Mouse (Mus musculus) ovary, postnatal 14 days (tissue): ENCODE results near the gene Tubb3.
A peak's percentile ranks its signal among the peaks of the same experiment; 100 is the strongest.
"Not testable (repeated sequence)": the region's sequence is repeated elsewhere in the genome, so short reads cannot be mapped to it uniquely, and the experiment has no call there.

Source experiments
- DNase-seq: peaks from one replicate; pipeline ENCODE4 v3.0.0; 2022; ENCODE audit warnings: low spot score

Tubb3 gene

GRCm38 (mm10) chr8:123431616-123432365, 20.6 kb downstream of the Tubb3 start:
- no peak for DNase-seq

DNA sequence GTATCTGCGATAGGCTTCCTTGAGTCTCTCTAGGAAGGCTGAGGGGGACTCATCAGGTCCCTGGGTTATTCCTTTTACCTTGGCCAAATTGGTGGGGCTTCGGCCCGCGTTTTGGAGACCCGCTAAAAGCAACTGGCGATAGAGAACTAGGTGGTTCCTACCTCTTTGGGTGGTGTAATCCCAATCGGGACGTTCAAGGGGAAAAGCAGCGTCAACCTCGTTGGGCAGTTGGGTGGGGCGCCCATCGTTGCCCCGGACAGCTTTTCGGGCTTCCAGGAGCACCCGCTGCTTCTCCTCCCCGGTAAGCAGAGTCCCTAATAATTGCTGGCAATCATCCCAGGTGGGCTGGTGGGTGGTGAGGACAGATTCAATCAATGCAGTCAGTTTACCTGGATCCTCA, 21.2 kb downstream of the Tubb3 start:
- DNase-seq = no peak

GRCm38 (mm10) chr8:123433241-123433974, 22.2 kb downstream of the Tubb3 start:
- not testable (repeated sequence) for DNase-seq

- DNase-seq = no peak
These were observed 30.6 kb downstream of the Tubb3 start for GRCm38 (mm10) chr8:123441788-123442187.

GRCm38 (mm10) chr8:123442351-123442750, 31.1 kb downstream of the Tubb3 start:
- no peak for DNase-seq

GRCm38 (mm10) chr8:123442871-123443575, 31.8 kb downstream of the Tubb3 start:
- peak; percentile 98 for DNase-seq

DNA sequence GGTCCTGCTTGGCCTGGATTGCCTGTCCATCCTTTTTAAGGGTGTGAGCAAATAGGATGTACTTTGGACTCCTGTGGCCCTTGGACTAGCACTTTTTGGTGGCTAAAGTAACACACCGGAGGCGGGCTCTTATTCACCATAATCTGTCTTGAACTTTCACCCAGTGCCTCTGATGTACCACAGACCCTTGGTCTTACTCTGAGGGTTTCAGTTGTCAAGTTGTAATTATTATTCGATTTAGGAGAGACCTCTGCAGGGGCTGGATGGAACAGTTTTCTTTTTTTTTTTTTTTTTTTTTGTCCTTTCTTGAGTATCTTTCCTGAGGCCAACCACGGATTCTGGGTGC, 32.3 kb downstream of the Tubb3 start:
- no peak for DNase-seq

GRCm38 (mm10) chr8:123444131-123444530, 32.9 kb downstream of the Tubb3 start:
- DNase-seq = no peak

DNA sequence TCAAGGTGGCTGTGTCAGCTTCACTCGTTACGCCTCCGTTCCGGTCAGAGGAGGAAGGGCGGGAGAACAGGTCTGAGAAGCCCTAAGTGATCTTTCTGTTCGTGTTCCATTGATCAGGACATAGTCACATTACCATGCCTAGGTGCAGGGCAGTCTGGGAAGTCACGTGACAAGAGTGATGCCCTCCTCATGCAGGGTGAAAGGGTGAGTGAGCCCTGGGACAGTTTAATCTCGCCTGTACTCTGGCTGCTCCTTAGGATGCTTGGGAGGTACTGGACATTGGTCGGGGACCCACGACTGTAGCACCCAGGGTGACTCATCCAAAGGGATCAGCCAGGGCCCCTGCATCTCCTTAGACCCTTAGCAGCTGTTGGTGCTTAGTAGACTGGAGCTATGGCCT, 34.8 kb downstream of the Tubb3 start:
- DNase-seq = no peak

- DNase-seq = no peak
These were observed 35.6 kb downstream of the Tubb3 start for GRCm38 (mm10) chr8:123446799-123447198.

GRCm38 (mm10) chr8:123450783-123451182, 39.6 kb downstream of the Tubb3 start:
- no peak for DNase-seq

DNA sequence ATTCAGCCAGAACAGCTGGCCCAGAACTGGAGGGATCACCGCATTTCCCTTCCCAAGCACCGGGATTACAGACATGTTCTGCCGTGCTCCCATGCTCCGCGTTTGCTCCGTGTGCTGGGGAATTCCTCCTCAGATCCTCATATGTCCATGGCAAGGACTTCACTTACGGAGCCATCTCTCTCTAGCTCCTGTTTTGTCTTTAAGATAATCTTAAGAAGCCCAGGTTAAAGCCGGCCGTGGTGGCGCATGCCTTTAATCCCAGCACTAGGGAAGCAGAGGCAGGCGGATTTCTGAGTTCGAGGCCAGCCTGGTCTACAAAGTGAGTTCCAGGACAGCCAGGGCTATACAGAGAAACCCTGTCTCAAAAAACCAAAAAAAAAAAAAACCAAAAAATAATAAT, 40.5 kb downstream of the Tubb3 start:
- not testable (repeated sequence) for DNase-seq

DNA sequence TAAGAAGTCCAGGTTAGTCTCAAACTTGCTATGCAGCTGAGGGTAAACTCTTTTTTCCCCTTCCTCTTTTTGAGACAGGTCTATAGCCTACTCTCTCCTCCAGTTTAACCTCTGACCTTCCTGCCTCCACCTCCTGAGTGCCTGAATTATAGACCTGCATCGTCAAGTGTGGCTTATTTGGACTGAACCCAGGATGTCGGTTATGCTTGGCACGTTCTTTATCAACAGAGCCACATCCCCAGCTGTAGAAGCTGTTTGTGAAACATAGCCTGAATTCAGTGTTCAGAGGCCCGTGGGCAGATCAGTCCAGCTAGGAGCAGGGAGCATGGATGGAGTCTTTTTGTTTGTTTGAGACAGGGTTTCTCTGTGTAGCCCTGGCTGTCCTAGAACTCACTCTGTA, 40.9 kb downstream of the Tubb3 start:
- no peak for DNase-seq

DNA sequence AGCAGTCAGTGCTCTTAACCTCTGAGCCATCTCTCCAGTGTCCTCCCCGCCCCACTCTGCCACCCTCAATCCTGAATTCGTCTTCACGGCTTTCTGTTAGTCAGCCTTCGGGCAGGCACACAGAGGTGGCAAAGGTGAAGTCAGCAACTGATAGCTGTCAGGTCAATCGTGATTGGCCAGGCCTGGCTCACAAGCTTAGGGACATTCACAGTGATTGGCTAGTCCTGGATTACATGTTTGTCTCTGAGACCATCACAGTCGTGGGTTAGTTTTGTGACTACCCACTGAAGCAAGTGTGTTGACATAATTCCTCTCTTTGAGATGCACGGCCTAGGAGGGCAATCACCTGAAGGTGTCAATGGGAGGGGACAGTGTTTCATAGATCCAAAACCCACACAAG, 42.1 kb downstream of the Tubb3 start:
- DNase-seq = no peak

GRCm38 (mm10) chr8:123453951-123454350, 42.7 kb downstream of the Tubb3 start:
- no peak for DNase-seq

DNA sequence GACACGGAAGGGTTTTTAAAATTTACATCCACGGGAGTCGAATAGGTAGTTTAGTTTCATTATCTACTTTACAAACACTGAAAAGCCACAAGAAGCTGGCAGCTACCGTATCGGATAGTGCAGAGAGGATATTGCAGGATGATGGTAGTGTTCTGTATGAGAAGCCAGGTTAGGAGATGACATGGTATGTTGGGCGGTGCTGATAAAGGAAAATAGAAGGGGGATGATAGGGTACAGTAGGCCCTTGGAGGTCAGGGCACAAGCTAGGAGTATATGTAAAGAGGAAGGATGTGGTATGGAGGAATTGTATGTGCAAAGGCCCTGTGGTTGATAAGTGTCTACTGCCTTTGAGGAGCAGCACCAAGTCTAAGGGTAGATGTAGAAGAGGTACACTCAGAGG, 43.3 kb downstream of the Tubb3 start:
- no peak for DNase-seq

- no peak for DNase-seq
These were observed 52.4 kb downstream of the Tubb3 start for GRCm38 (mm10) chr8:123463651-123464050.

DNA sequence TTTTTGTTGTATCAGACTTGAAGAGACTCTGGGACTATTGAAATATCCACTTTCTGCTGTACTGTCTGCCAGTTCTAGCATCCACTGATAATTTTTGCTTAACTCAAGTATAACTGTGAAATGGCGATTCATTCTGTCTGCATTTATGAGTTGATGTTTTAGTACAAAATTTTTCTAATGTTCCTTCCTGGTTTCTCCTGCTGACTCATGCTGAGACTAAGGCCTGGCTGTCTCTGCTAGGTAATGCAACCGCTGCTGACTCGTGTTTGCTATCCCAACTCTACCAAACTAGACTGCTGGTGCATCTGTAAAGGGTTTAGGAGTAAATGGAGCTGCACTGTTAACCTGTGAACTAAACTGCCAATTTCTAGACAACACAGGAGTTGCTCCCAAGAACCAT, 56.3 kb downstream of the Tubb3 start:
- no peak for DNase-seq
